Mouse (Mus musculus): ENCODE measurements around the gene Zfyve1. TPM values are rescaled to one million over a fixed set of nuclear protein-coding genes. Genes with fewer than 3 reads are reported as not detected.

Zfyve1 gene
- polyA plus RNA-seq, 1 experiment from 2014 or later, result 13.8 TPM

DNA sequence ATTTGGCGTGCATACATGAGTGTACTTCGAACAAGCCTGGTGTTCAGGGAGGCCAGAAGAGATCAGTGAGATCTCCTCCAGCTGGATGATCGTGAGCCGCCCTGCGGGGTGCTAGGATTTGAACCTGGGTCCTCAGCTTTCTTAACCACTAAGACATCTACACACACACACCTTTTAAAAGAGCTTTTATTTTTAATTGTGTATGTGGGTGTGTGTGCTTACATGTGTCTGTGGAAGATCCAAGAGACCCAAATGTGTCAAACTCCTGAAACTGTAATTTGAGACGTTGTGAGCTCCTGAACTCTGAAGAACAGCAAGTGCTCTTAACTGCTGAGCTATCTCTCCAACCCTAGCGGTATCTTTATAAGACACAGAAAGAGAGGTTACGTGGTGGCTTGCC, 75.9 kb downstream of the Zfyve1 start:
- H3K27ac ChIP-seq, result peak overlapping the region; percentile 72; the same call in 1 of the 2 replicates
- peaks cover 10% of the 10 kb centered on the region for H3K4me1 ChIP-seq
- 35% methylated on average over 8 of the region's 8 CpGs for WGBS
- H3K27me3 ChIP-seq (replicated peaks), result no peaks in the 10 kb centered on the region
- ATAC-seq (ENCODE audit: insufficient read depth, low FRiP score, low read depth), result no peak
- no peaks in the 10 kb centered on the region for H3K36me3 ChIP-seq
- peak overlapping the region; percentile 87 for H3K4me3 ChIP-seq (replicated peaks)
- H3K9ac ChIP-seq, result peak overlapping the region; percentile 18; the same call in 1 of the 2 replicates
- no peaks in the 10 kb centered on the region for H3K9me3 ChIP-seq
- peak overlapping the region; percentile 71 for H3K4me2 ChIP-seq

GRCm38 (mm10) chr12:83520311-83520890, 76.6 kb downstream of the Zfyve1 start, which contains the start of gene Dcaf4:
Gene Dcaf4 (plus strand): TSS chr12:83520466.
- Histone ChIP-seq H3K27me3 (replicated peaks) (no peaks in the 10 kb centered on the region), H3K4me3 (replicated peaks) (peak within 1 kb of the TSS; percentile 87), H3K36me3 (no peaks in the 10 kb centered on the region), H3K27ac (peak within 1 kb of the TSS; percentile 72), H3K9me3 (no peaks in the 10 kb centered on the region), H3K4me2 (peak within 1 kb of the TSS; percentile 71), H3K9ac (peak within 1 kb of the TSS; percentile 18), H3K4me1 (peaks cover 10% of the 10 kb centered on the region)
- ATAC-seq (ENCODE audit: insufficient read depth, low FRiP score, low read depth), result peak; percentile 98
- WGBS, result under 1% methylated on average over 32 of the region's 32 CpGs

- Histone ChIP-seq H3K4me3 (replicated peaks) (no peak overlapping the region), H3K4me2 (no peak overlapping the region), H3K27me3 (replicated peaks) (no peaks in the 10 kb centered on the region), H3K36me3 (no peaks in the 10 kb centered on the region), H3K27ac (no peak overlapping the region), H3K9ac (no peak overlapping the region), H3K9me3 (no peaks in the 10 kb centered on the region), H3K4me1 (peaks cover 11% of the 10 kb centered on the region)
- ATAC-seq (ENCODE audit: insufficient read depth, low FRiP score, low read depth), result no peak
- WGBS, result 66% methylated on average over 3 of the region's 3 CpGs
Observed at GRCm38 (mm10) chr12:83517580-83517979, 79.4 kb downstream of the Zfyve1 start.

DNA sequence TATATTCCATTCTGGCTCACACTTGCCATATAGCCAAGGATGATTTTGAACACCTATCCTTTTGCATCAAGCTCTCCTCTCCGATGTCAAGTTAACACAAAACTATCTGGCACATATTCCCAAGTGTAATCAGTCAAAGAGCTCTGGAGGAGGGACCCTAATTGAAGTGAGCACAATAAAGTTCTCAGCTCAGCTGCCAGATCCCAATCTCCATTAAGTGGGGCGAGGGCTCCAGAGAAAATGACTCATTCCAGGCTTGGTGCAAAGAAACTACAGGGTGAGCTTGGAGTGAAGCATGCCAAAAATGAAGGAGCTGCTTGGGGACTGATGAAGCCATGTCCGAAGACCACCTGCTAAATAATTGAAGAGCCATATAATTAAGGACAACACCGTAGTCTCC, 82.8 kb downstream of the Zfyve1 start:
- 54% methylated on average over 4 of the region's 4 CpGs for WGBS
- Histone ChIP-seq H3K4me2 (no peak overlapping the region), H3K9ac (no peak overlapping the region)

DNA sequence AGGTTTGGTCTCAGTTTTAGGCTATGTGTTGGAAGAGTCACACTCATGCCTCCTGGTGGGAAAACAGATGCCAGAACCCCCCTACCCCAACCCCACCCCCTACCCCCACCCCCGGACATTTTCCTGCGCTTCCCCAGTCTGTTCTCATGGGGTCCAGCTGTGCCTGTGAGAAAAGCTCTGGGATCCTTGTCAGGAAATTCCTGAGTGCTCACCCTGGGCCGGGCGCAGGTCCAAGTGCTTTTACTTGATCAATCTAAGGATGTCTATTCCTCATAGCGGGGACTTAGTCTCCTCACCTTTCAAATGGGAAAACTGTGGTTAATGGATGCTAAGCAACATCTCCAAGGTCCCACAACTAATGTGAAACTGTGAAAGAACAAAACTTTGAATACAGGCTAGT, 83.8 kb downstream of the Zfyve1 start:
- no peaks in the 10 kb centered on the region for H3K36me3 ChIP-seq
- no peak overlapping the region for H3K27ac ChIP-seq
- H3K27me3 ChIP-seq (replicated peaks), result no peaks in the 10 kb centered on the region
- no peak for ATAC-seq (ENCODE audit: insufficient read depth, low FRiP score, low read depth)
- peaks cover 3% of the 10 kb centered on the region; the same call in 1 of the 2 replicates for H3K4me1 ChIP-seq
- H3K9ac ChIP-seq, result no peak overlapping the region
- H3K4me2 ChIP-seq, result no peak overlapping the region
- no peak overlapping the region for H3K4me3 ChIP-seq (replicated peaks)
- no peaks in the 10 kb centered on the region for H3K9me3 ChIP-seq
- 31% methylated on average over 5 of the region's 5 CpGs for WGBS

More for the DNA sequence above, 82.8 kb downstream of the Zfyve1 start:
- Histone ChIP-seq H3K4me3 (replicated peaks) (no peak overlapping the region), H3K27me3 (replicated peaks) (no peaks in the 10 kb centered on the region), H3K4me1 (peaks cover 3% of the 10 kb centered on the region; the same call in 1 of the 2 replicates), H3K9me3 (no peaks in the 10 kb centered on the region), H3K36me3 (no peaks in the 10 kb centered on the region), H3K27ac (no peak overlapping the region)
- no peak for ATAC-seq (ENCODE audit: insufficient read depth, low FRiP score, low read depth)

GRCm38 (mm10) chr12:83512783-83513182, 84.2 kb downstream of the Zfyve1 start:
- Histone ChIP-seq H3K27ac (no peak overlapping the region), H3K27me3 (replicated peaks) (no peaks in the 10 kb centered on the region), H3K9me3 (no peaks in the 10 kb centered on the region), H3K36me3 (no peaks in the 10 kb centered on the region), H3K9ac (no peak overlapping the region), H3K4me2 (no peak overlapping the region), H3K4me1 (peaks cover 3% of the 10 kb centered on the region; the same call in 1 of the 2 replicates), H3K4me3 (replicated peaks) (no peak overlapping the region)
- WGBS, result 31% methylated on average over 4 of the region's 4 CpGs
- no peak for ATAC-seq (ENCODE audit: insufficient read depth, low FRiP score, low read depth)

DNA sequence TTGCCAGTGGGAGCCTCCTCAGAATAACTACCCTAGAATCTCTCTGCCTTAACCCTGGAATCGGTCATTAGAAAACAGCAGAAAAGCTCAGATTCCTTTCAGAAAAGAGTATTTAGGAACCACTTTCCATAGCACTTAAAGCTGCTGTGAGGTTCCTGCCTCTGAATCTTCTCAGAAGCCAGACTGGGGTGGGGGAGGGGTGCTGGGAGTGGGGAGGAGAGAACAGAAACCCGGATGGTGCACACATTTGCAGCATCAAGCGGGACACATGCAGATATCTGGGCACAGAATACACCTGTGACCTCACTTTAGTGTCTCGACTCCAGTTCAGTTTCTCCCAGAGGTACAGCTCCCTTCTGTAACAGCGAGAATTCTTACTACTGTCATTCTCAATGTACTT, 86.4 kb downstream of the Zfyve1 start:
- Histone ChIP-seq H3K4me1 (peaks cover 3% of the 10 kb centered on the region; the same call in 1 of the 2 replicates), H3K36me3 (no peaks in the 10 kb centered on the region), H3K9me3 (no peaks in the 10 kb centered on the region), H3K4me3 (replicated peaks) (no peak overlapping the region), H3K27ac (no peak overlapping the region), H3K4me2 (no peak overlapping the region), H3K9ac (no peak overlapping the region), H3K27me3 (replicated peaks) (no peaks in the 10 kb centered on the region)
- WGBS, result 71% methylated on average over 5 of the region's 5 CpGs
- ATAC-seq (ENCODE audit: insufficient read depth, low FRiP score, low read depth), result no peak

GRCm38 (mm10) chr12:83506543-83506942, 90.5 kb downstream of the Zfyve1 start:
- Histone ChIP-seq H3K27ac (no peak overlapping the region), H3K4me3 (replicated peaks) (no peak overlapping the region), H3K9ac (no peak overlapping the region), H3K4me2 (no peak overlapping the region), H3K4me1 (no peaks in the 10 kb centered on the region), H3K36me3 (no peaks in the 10 kb centered on the region), H3K27me3 (replicated peaks) (no peaks in the 10 kb centered on the region), H3K9me3 (no peaks in the 10 kb centered on the region)
- no peak for ATAC-seq (ENCODE audit: insufficient read depth, low FRiP score, low read depth)
- 74% methylated on average over 10 of the region's 10 CpGs for WGBS

- no peaks in the 10 kb centered on the region for H3K4me1 ChIP-seq
- no peak overlapping the region for H3K4me2 ChIP-seq
- H3K27me3 ChIP-seq (replicated peaks), result no peaks in the 10 kb centered on the region
- no peak overlapping the region for H3K9ac ChIP-seq
- H3K36me3 ChIP-seq, result no peaks in the 10 kb centered on the region
- no peaks in the 10 kb centered on the region for H3K9me3 ChIP-seq
- no peak for ATAC-seq (ENCODE audit: insufficient read depth, low FRiP score, low read depth)
- 7% methylated on average over 9 of the region's 9 CpGs for WGBS
- H3K27ac ChIP-seq, result no peak overlapping the region
- H3K4me3 ChIP-seq (replicated peaks), result no peak overlapping the region
Observed at GRCm38 (mm10) chr12:83502190-83502589, 94.8 kb downstream of the Zfyve1 start.

- no peak overlapping the region for H3K9ac ChIP-seq
- no peak for ATAC-seq (ENCODE audit: insufficient read depth, low FRiP score, low read depth)
- H3K4me1 ChIP-seq, result no peaks in the 10 kb centered on the region
- no peaks in the 10 kb centered on the region for H3K9me3 ChIP-seq
- WGBS, result 75% methylated on average over 5 of the region's 5 CpGs
- H3K4me3 ChIP-seq (replicated peaks), result no peak overlapping the region
- no peak overlapping the region for H3K27ac ChIP-seq
- no peaks in the 10 kb centered on the region for H3K36me3 ChIP-seq
- no peaks in the 10 kb centered on the region for H3K27me3 ChIP-seq (replicated peaks)
- no peak overlapping the region for H3K4me2 ChIP-seq
Observed at GRCm38 (mm10) chr12:83499256-83499655, 97.8 kb downstream of the Zfyve1 start.

DNA sequence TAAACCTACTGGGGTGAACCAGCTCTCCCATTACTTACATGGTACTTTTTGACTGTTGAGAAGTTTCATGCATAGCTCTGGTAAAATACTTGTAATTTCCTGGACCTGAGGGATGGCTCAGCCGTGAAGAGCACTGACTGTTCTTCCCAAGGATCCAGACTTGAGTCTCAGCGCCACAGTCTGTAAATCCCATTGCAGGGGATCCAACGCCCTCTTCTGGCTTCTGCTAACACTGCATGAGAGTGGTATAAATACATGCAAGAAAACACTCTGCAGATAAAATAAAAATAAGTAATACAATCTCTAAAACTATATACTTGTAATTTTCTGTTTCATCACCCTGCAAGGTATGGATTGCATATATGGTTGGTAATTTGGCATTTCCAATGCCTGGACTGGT, 99.1 kb downstream of the Zfyve1 start:
- 78% methylated on average over 3 of the region's 3 CpGs for WGBS
- H3K27ac ChIP-seq, result no peak overlapping the region
- no peak for ATAC-seq (ENCODE audit: insufficient read depth, low FRiP score, low read depth)
- no peaks in the 10 kb centered on the region for H3K9me3 ChIP-seq
- no peak overlapping the region for H3K4me2 ChIP-seq
- H3K4me3 ChIP-seq (replicated peaks), result no peak overlapping the region
- no peak overlapping the region for H3K9ac ChIP-seq
- no peaks in the 10 kb centered on the region for H3K4me1 ChIP-seq
- no peaks in the 10 kb centered on the region for H3K27me3 ChIP-seq (replicated peaks)
- H3K36me3 ChIP-seq, result no peaks in the 10 kb centered on the region

DNA sequence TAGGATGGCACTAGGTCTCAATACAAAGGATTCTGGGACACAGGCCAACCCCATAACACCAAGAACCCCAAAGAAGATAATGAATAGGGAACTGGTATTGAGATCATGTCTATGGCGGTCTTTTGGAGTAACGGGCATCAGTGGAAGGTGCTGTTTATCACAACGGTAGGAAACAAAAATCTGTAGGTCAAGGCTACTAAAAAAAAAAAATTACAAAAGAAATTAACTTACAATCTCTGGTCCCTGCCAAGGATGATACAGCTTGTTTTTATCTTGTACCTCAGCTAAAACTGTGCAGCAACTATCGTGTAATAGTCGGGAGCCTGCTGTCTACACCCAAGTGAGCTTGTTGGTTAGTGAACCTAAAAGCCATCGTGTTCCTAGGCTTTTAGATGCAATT, 100.3 kb downstream of the Zfyve1 start:
- no peaks in the 10 kb centered on the region for H3K4me1 ChIP-seq
- H3K4me2 ChIP-seq, result no peak overlapping the region
- no peaks in the 10 kb centered on the region for H3K27me3 ChIP-seq (replicated peaks)
- ATAC-seq (ENCODE audit: insufficient read depth, low FRiP score, low read depth), result no peak
- WGBS, result 87% methylated on average over 6 of the region's 6 CpGs
- no peak overlapping the region for H3K4me3 ChIP-seq (replicated peaks)
- no peaks in the 10 kb centered on the region for H3K9me3 ChIP-seq
- no peaks in the 10 kb centered on the region for H3K36me3 ChIP-seq
- no peak overlapping the region for H3K27ac ChIP-seq
- H3K9ac ChIP-seq, result no peak overlapping the region
